Mouse (Mus musculus) heart, postnatal 0 days (tissue): ENCODE data around the gene Bcl9l.

Experiments
- CTCF ChIP-seq: IDR thresholded peaks from 2 replicates; pipeline ENCODE4 v1.5.1; 2016; ENCODE audit warnings: antibody characterized with exemption, control low read depth, low read depth
- EP300 ChIP-seq: IDR thresholded peaks from 2 replicates; pipeline ENCODE4 v1.6.1; 2016; ENCODE audit warnings: antibody characterized with exemption, low read depth

GRCm38 (mm10) chr9:44435747-44436146 is 46.9 kb upstream of the Bcl9l start:
- TF ChIP-seq CTCF (no peak), EP300 (no peak)
